Mouse (Mus musculus) liver, embryonic 14.5 days (tissue): ENCODE results near the gene Dmkn. TPM values are rescaled to one million over a fixed set of nuclear protein-coding genes. Genes with fewer than 3 reads are reported as not detected.
"Not testable (repeated sequence)": the region's sequence is repeated elsewhere in the genome, so short reads cannot be mapped to it uniquely, and the experiment has no call there.

Experiments used
- ATAC-seq: fragments of 200-750 bp; cut with Nextera tagmentation; 2 replicates; pipeline ENCODE4 v1.8.0; 2017; ENCODE audit warnings: moderate number of reproducible peaks, mild to moderate bottlenecking, moderate library complexity; ENCODE audit not compliant: insufficient read depth
- DNase-seq, 3 experiments: peaks; one replicate each; pipeline ENCODE4 v3.0.0-alpha.2; 2012 to 2013; ENCODE audit warnings: low read depth in 3 of 3, low spot score in 3 of 3
- H3K27ac ChIP-seq: fragments of 300-500 bp; sonication (generic); 2 replicates; pipeline ENCODE4 v1.5.1; 2014; ENCODE audit warnings: moderate library complexity, mild to moderate bottlenecking, control low read depth, inconsistent platforms
- H3K27me3 ChIP-seq: fragments of 300-500 bp; sonication (generic); 2 replicates; pipeline ENCODE4 v1.6.1; 2014; ENCODE audit warnings: mild to moderate bottlenecking, low read length, moderate library complexity; ENCODE audit not compliant: control insufficient read depth, insufficient read depth
- H3K36me3 ChIP-seq: fragments of 300-500 bp; sonication (generic); replicated peaks from 2 replicates; pipeline ENCODE4 v1.6.1; 2014; ENCODE audit warnings: low read depth; ENCODE audit not compliant: control insufficient read depth, insufficient read depth
- H3K4me1 ChIP-seq, 2 experiments: fragments of 200-500 bp in 1 of 2; fragments of 300-500 bp in 1 of 2; sonication (generic) in 1 of 2; replicated peaks; 2 replicates each; pipeline ENCODE4 v1.6.1; 2012 to 2014; ENCODE audit warnings: antibody characterized with exemption in 1 of 2, inconsistent platforms in 1 of 2, low read length in 1 of 2; ENCODE audit not compliant: control insufficient read depth in 2 of 2, insufficient read depth in 2 of 2
- H3K4me2 ChIP-seq: fragments of 300-500 bp; sonication (generic); 2 replicates; pipeline ENCODE4 v1.6.1; 2014; ENCODE audit warnings: low read depth, mild to moderate bottlenecking, control low read depth, moderate library complexity
- H3K4me3 ChIP-seq, 2 experiments: fragments of 200-500 bp in 1 of 2; fragments of 300-500 bp in 1 of 2; sonication (generic) in 1 of 2; 2 replicates each; pipeline ENCODE4 v1.5.1; 2012 to 2014; ENCODE audit warnings: low read depth in 2 of 2, low read length in 2 of 2, mild to moderate bottlenecking in 2 of 2, control low read depth in 1 of 2, inconsistent platforms in 1 of 2, moderate library complexity in 1 of 2; ENCODE audit not compliant: insufficient read depth in 1 of 2
- H3K9ac ChIP-seq: fragments of 300-500 bp; sonication (generic); replicated peaks from 2 replicates; pipeline ENCODE4 v1.6.1; 2014; ENCODE audit warnings: mild to moderate bottlenecking, control low read depth, moderate library complexity
- H3K9me3 ChIP-seq: fragments of 300-500 bp; sonication (generic); 2 replicates; pipeline ENCODE4 v1.6.1; 2016; ENCODE audit warnings: low read length, mixed read lengths; ENCODE audit not compliant: control insufficient read depth
- CTCF ChIP-seq: IDR thresholded peaks from 2 replicates; pipeline ENCODE4 v1.5.1; 2016; ENCODE audit warnings: antibody characterized with exemption, low read depth, control low read depth
- EP300 ChIP-seq: IDR thresholded peaks from 2 replicates; pipeline ENCODE4 v1.6.1; 2016; ENCODE audit warnings: antibody characterized with exemption, low read depth
- WGBS: fragments of 180-500 bp; shearing (Covaris S2); extraction: QIAGEN DNeasy Blood & Tissue Kit; methylation state at CpG from one replicate; pipeline ENCODE4 v1.1.7; 2014; ENCODE audit not compliant: insufficient replicate concordance; 5-methylcytosine and 5-hydroxymethylcytosine counted together
- polyA plus RNA-seq, 2 experiments: library from polyadenylated mRNA; depleted of rRNA in 1 of 2; stranded (reverse) in 1 of 2; unstranded in 1 of 2; fragments of >200 nt; fragmentation: Nextera tagmentation in 1 of 2; extraction: Ambion mirVana in 1 of 2; gene quantifications; 2 replicates each; pipeline versions ENCODE4 v1.2.1 to v1.2.3; 2012 to 2014

The Dmkn gene
- polyA plus RNA-seq, 2 experiments: 0.20 to 0.26 TPM

- DNase-seq: no peak
- Histone ChIP-seq H3K4me1 (peaks cover 0 to 8% of the 10 kb centered on the region in 2 experiments; a peak in 3 of 4 replicates), H3K9me3 (no peaks in the 10 kb centered on the region), H3K36me3 (no peaks in the 10 kb centered on the region), H3K4me3 (no peak overlapping the region), H3K9ac (no peak overlapping the region), H3K4me2 (no peak overlapping the region), H3K27me3 (no peaks in the 10 kb centered on the region), H3K27ac (no peak overlapping the region)
- ATAC-seq: no peak
- TF ChIP-seq EP300: no peak
- no peak for TF ChIP-seq CTCF
- WGBS: 71% methylated on average over 3 of the region's 3 CpGs
Measured at GRCm38 (mm10) chr7:30824306-30824705, 60.8 kb downstream of the Dmkn start.

DNA sequence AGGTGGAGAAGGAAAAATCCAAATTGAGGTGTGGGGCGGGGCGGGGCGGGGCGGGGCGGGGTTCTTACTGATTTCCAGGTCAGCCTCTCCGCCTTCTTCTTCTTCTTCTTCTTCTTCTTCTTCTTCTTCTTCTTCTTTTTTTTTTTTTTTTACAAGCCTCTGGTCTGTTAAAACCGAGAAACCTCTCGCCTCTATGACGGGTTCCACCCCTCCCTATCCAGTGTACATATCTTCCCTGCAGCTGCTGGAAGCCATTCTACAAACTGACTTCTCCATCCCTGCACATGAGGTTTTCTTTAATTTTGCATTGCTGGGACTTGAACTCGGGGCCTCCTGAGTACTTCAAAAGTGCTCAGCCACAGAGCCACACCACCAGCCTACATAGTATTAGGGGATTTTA, 63.1 kb downstream of the Dmkn start:
- Histone ChIP-seq H3K9ac (no peak overlapping the region), H3K4me3 (no peak overlapping the region), H3K27me3 (no peaks in the 10 kb centered on the region), H3K4me1 (no peaks in the 10 kb centered on the region; a peak in 1 of 4 replicates), H3K36me3 (no peaks in the 10 kb centered on the region), H3K4me2 (no peak overlapping the region), H3K27ac (no peak overlapping the region), H3K9me3 (no peaks in the 10 kb centered on the region)
- DNase-seq: no peak
- WGBS: 63% methylated on average over 10 of the region's 10 CpGs
- ATAC-seq: no peak
- TF ChIP-seq EP300: no peak
- TF ChIP-seq CTCF: no peak

DNA sequence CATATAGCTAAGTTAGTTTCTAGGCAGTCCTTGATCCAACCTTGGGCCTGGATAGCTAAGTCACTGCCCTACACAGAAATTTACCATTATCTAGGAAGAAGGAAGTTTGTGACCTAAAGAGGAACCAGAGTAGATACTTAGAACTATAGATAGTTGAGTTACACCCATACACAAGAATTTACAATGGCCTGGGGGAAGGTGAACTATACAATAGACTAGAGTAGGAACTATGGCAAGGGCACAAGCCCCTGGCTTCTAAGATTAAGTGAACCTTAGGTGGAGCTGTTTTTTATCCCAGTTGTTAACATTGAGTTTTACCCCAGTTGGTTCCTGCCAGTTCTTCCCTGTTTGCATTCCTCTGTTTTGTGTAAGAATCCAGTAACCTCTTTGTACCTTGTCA, 65.3 kb downstream of the Dmkn start:
- DNase-seq, H3K4me2 ChIP-seq, H3K4me1 ChIP-seq, H3K4me3 ChIP-seq, H3K27ac ChIP-seq, H3K9ac ChIP-seq, H3K36me3 ChIP-seq, ATAC-seq, H3K27me3 ChIP-seq, H3K9me3 ChIP-seq: not testable (repeated sequence)

DNA sequence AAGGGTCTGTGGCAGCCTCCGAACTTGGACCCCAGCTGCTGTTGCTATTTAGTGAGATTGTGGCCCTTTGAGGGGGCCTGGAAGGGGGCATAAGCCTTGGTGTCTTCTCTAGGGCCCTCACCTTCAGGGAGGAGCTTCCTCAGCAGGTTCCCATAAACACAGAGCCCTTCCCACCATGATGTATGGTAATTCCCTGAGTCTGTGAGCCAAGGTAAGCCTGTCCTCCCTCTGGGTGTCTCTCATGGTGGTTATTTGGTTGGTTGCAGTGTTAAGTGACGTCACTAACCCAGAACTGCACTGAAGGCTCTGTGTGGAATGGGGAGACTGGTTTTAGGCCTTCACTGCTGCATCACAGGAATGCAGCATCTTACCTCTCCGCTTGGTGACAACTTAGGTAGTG, 65.9 kb downstream of the Dmkn start:
- Histone ChIP-seq H3K4me2 (no peak overlapping the region), H3K27ac (no peak overlapping the region), H3K27me3 (no peaks in the 10 kb centered on the region), H3K4me3 (no peak overlapping the region), H3K36me3 (no peaks in the 10 kb centered on the region), H3K4me1 (no peaks in the 10 kb centered on the region; a peak in 1 of 4 replicates), H3K9ac (no peak overlapping the region), H3K9me3 (no peaks in the 10 kb centered on the region)
- WGBS: 55% methylated on average over 3 of the region's 3 CpGs
- ATAC-seq (no peak), DNase-seq (no peak)
- TF ChIP-seq CTCF: no peak
- no peak for TF ChIP-seq EP300

Other genes starting within 250 kb of the Dmkn start
Only the 30 nearest of the 32 such genes appear.
- gene Proser3, start 211.5 kb upstream of the Dmkn start, polyA plus RNA-seq (2012; rRNA removed): 6.5 and 6.8 TPM in 2 replicates
- gene Proser3, start 211.5 kb upstream of the Dmkn start, polyA plus RNA-seq (2014; fragmentation: Nextera tagmentation; extraction: Ambion mirVana): 1.3 and 2.8 TPM in 2 replicates
- gene Lin37, start 203.9 kb upstream of the Dmkn start, polyA plus RNA-seq (2012; rRNA removed): 15.3 and 17.6 TPM in 2 replicates
- gene Lin37, start 203.9 kb upstream of the Dmkn start, polyA plus RNA-seq (2014; fragmentation: Nextera tagmentation; extraction: Ambion mirVana): 21.2 and 22.0 TPM in 2 replicates
- 19.5 and 28.1 TPM in 2 replicates for gene U2af1l4, start 200.5 kb upstream of the Dmkn start, polyA plus RNA-seq (2012; rRNA removed)
- gene U2af1l4, start 200.5 kb upstream of the Dmkn start, polyA plus RNA-seq (2014; fragmentation: Nextera tagmentation; extraction: Ambion mirVana): 40.7 and 44.0 TPM in 2 replicates
- gene Gm49396, start 200.4 kb upstream of the Dmkn start, polyA plus RNA-seq (2012; rRNA removed): 1.2 and 1.4 TPM in 2 replicates
- gene Gm49396, start 200.4 kb upstream of the Dmkn start, polyA plus RNA-seq (2014; fragmentation: Nextera tagmentation; extraction: Ambion mirVana): 0.71 and 0.99 TPM in 2 replicates
- gene Psenen, start 200.1 kb upstream of the Dmkn start, polyA plus RNA-seq (2012; rRNA removed): 55.8 and 63.5 TPM in 2 replicates
- 59.1 and 64.6 TPM in 2 replicates for gene Psenen, start 200.1 kb upstream of the Dmkn start, polyA plus RNA-seq (2014; fragmentation: Nextera tagmentation; extraction: Ambion mirVana)
- gene Igflr1, start 198.3 kb upstream of the Dmkn start, polyA plus RNA-seq (2012; rRNA removed): 1.5 and 1.8 TPM in 2 replicates
- 0.53 and 1.2 TPM in 2 replicates for gene Igflr1, start 198.3 kb upstream of the Dmkn start, polyA plus RNA-seq (2014; fragmentation: Nextera tagmentation; extraction: Ambion mirVana)
- 10.4 and 12.7 TPM in 2 replicates for gene Kmt2b, start 175.0 kb upstream of the Dmkn start, polyA plus RNA-seq (2012; rRNA removed)
- gene Kmt2b, start 175.0 kb upstream of the Dmkn start, polyA plus RNA-seq (2014; fragmentation: Nextera tagmentation; extraction: Ambion mirVana): 3.4 and 4.2 TPM in 2 replicates
- 0.04 and 0.06 TPM in 2 replicates for gene Zbtb32, start 164.8 kb upstream of the Dmkn start, polyA plus RNA-seq (2012; rRNA removed)
- 0.20 TPM in 1 of 2 replicates, not detected in the other for gene Zbtb32, start 164.8 kb upstream of the Dmkn start, polyA plus RNA-seq (2014; fragmentation: Nextera tagmentation; extraction: Ambion mirVana)
- gene Upk1a, start 150.9 kb upstream of the Dmkn start, polyA plus RNA-seq (2012; rRNA removed): 0.29 and 0.67 TPM in 2 replicates
- not detected in 2 replicates for gene Upk1a, start 150.9 kb upstream of the Dmkn start, polyA plus RNA-seq (2014; fragmentation: Nextera tagmentation; extraction: Ambion mirVana)
- 300 and 459 TPM in 2 replicates for gene Cox6b1, start 137.6 kb upstream of the Dmkn start, polyA plus RNA-seq (2012; rRNA removed)
- 647 and 655 TPM in 2 replicates for gene Cox6b1, start 137.6 kb upstream of the Dmkn start, polyA plus RNA-seq (2014; fragmentation: Nextera tagmentation; extraction: Ambion mirVana)
- gene Etv2, start 127.9 kb upstream of the Dmkn start, polyA plus RNA-seq (2012; rRNA removed): not detected in 2 replicates
- gene Etv2, start 127.9 kb upstream of the Dmkn start, polyA plus RNA-seq (2014; fragmentation: Nextera tagmentation; extraction: Ambion mirVana): not detected in 2 replicates
- gene Rbm42, start 113.4 kb upstream of the Dmkn start, polyA plus RNA-seq (2012; rRNA removed): 22.9 and 25.2 TPM in 2 replicates
- gene Rbm42, start 113.4 kb upstream of the Dmkn start, polyA plus RNA-seq (2014; fragmentation: Nextera tagmentation; extraction: Ambion mirVana): 34.5 and 40.4 TPM in 2 replicates
- 23.8 and 28.5 TPM in 2 replicates for gene Haus5, start 98.8 kb upstream of the Dmkn start, polyA plus RNA-seq (2012; rRNA removed)
- 28.7 and 29.1 TPM in 2 replicates for gene Haus5, start 98.8 kb upstream of the Dmkn start, polyA plus RNA-seq (2014; fragmentation: Nextera tagmentation; extraction: Ambion mirVana)
- not detected in 2 replicates for gene Pmis2, start 92.2 kb upstream of the Dmkn start, polyA plus RNA-seq (2012; rRNA removed)
- gene Pmis2, start 92.2 kb upstream of the Dmkn start, polyA plus RNA-seq (2014; fragmentation: Nextera tagmentation; extraction: Ambion mirVana): not detected in 2 replicates
- 0.13 and 0.32 TPM in 2 replicates for gene 2200002J24Rik, start 64.8 kb upstream of the Dmkn start, polyA plus RNA-seq (2012; rRNA removed)
- 1.2 and 2.0 TPM in 2 replicates for gene 2200002J24Rik, start 64.8 kb upstream of the Dmkn start, polyA plus RNA-seq (2014; fragmentation: Nextera tagmentation; extraction: Ambion mirVana)
- 0.97 and 1.6 TPM in 2 replicates for gene Atp4a, start 51.5 kb upstream of the Dmkn start, polyA plus RNA-seq (2012; rRNA removed)
- gene Atp4a, start 51.5 kb upstream of the Dmkn start, polyA plus RNA-seq (2014; fragmentation: Nextera tagmentation; extraction: Ambion mirVana): 0.43 and 2.1 TPM in 2 replicates
- gene Tmem147, start 34.2 kb upstream of the Dmkn start, polyA plus RNA-seq (2012; rRNA removed): 63.3 and 64.4 TPM in 2 replicates
- gene Tmem147, start 34.2 kb upstream of the Dmkn start, polyA plus RNA-seq (2014; fragmentation: Nextera tagmentation; extraction: Ambion mirVana): 110 and 117 TPM in 2 replicates
- not detected in 2 replicates for gene Gapdhs, start 20.1 kb upstream of the Dmkn start, polyA plus RNA-seq (2012; rRNA removed)
- gene Gapdhs, start 20.1 kb upstream of the Dmkn start, polyA plus RNA-seq (2014; fragmentation: Nextera tagmentation; extraction: Ambion mirVana): not detected in 2 replicates
- gene Sbsn, start 12.3 kb upstream of the Dmkn start, polyA plus RNA-seq (2012; rRNA removed): 0.12 and 0.37 TPM in 2 replicates
- gene Sbsn, start 12.3 kb upstream of the Dmkn start, polyA plus RNA-seq (2014; fragmentation: Nextera tagmentation; extraction: Ambion mirVana): not detected in 2 replicates
- not detected in 2 replicates for gene Krtdap, start 24.1 kb downstream of the Dmkn start, polyA plus RNA-seq (2012; rRNA removed)
- not detected in 2 replicates for gene Krtdap, start 24.1 kb downstream of the Dmkn start, polyA plus RNA-seq (2014; fragmentation: Nextera tagmentation; extraction: Ambion mirVana)
- gene Ffar2, start 60.0 kb downstream of the Dmkn start, polyA plus RNA-seq (2012; rRNA removed): 0.36 and 0.41 TPM in 2 replicates
- gene Ffar2, start 60.0 kb downstream of the Dmkn start, polyA plus RNA-seq (2014; fragmentation: Nextera tagmentation; extraction: Ambion mirVana): 0.34 and 0.43 TPM in 2 replicates
- gene Ffar3, start 92.4 kb downstream of the Dmkn start, polyA plus RNA-seq (2012; rRNA removed): not detected in 2 replicates
- not detected in 2 replicates for gene Ffar3, start 92.4 kb downstream of the Dmkn start, polyA plus RNA-seq (2014; fragmentation: Nextera tagmentation; extraction: Ambion mirVana)
- gene Ffar1, start 97.8 kb downstream of the Dmkn start, polyA plus RNA-seq (2012; rRNA removed): 0.01 TPM in 1 of 2 replicates, not detected in the other
- not detected in 2 replicates for gene Ffar1, start 97.8 kb downstream of the Dmkn start, polyA plus RNA-seq (2014; fragmentation: Nextera tagmentation; extraction: Ambion mirVana)
- 0.29 and 0.36 TPM in 2 replicates for gene Cd22, start 116.6 kb downstream of the Dmkn start, polyA plus RNA-seq (2012; rRNA removed)
- 0.24 and 0.62 TPM in 2 replicates for gene Cd22, start 116.6 kb downstream of the Dmkn start, polyA plus RNA-seq (2014; fragmentation: Nextera tagmentation; extraction: Ambion mirVana)
- gene Mag, start 151.1 kb downstream of the Dmkn start, polyA plus RNA-seq (2012; rRNA removed): 0.13 TPM in 2 replicates
- gene Mag, start 151.1 kb downstream of the Dmkn start, polyA plus RNA-seq (2014; fragmentation: Nextera tagmentation; extraction: Ambion mirVana): 0.11 TPM in 2 replicates
- not detected in 2 replicates for gene Hamp2, start 160.9 kb downstream of the Dmkn start, polyA plus RNA-seq (2012; rRNA removed)
- gene Hamp2, start 160.9 kb downstream of the Dmkn start, polyA plus RNA-seq (2014; fragmentation: Nextera tagmentation; extraction: Ambion mirVana): not detected in 2 replicates
- gene Hamp, start 180.3 kb downstream of the Dmkn start, polyA plus RNA-seq (2012; rRNA removed): 17.2 and 22.5 TPM in 2 replicates
- 12.0 and 29.7 TPM in 2 replicates for gene Hamp, start 180.3 kb downstream of the Dmkn start, polyA plus RNA-seq (2014; fragmentation: Nextera tagmentation; extraction: Ambion mirVana)
- 34.1 and 50.6 TPM in 2 replicates for gene Usf2, start 193.0 kb downstream of the Dmkn start, polyA plus RNA-seq (2012; rRNA removed)
- gene Usf2, start 193.0 kb downstream of the Dmkn start, polyA plus RNA-seq (2014; fragmentation: Nextera tagmentation; extraction: Ambion mirVana): 9.1 and 10.2 TPM in 2 replicates
- 14.3 and 17.4 TPM in 2 replicates for gene Lsr, start 209.7 kb downstream of the Dmkn start, polyA plus RNA-seq (2012; rRNA removed)
- 15.1 and 16.0 TPM in 2 replicates for gene Lsr, start 209.7 kb downstream of the Dmkn start, polyA plus RNA-seq (2014; fragmentation: Nextera tagmentation; extraction: Ambion mirVana)
- 1.5 and 2.0 TPM in 2 replicates for gene Fam187b, start 210.0 kb downstream of the Dmkn start, polyA plus RNA-seq (2012; rRNA removed)
- 2.5 and 2.6 TPM in 2 replicates for gene Fam187b, start 210.0 kb downstream of the Dmkn start, polyA plus RNA-seq (2014; fragmentation: Nextera tagmentation; extraction: Ambion mirVana)